In the genomic region with DNA sequence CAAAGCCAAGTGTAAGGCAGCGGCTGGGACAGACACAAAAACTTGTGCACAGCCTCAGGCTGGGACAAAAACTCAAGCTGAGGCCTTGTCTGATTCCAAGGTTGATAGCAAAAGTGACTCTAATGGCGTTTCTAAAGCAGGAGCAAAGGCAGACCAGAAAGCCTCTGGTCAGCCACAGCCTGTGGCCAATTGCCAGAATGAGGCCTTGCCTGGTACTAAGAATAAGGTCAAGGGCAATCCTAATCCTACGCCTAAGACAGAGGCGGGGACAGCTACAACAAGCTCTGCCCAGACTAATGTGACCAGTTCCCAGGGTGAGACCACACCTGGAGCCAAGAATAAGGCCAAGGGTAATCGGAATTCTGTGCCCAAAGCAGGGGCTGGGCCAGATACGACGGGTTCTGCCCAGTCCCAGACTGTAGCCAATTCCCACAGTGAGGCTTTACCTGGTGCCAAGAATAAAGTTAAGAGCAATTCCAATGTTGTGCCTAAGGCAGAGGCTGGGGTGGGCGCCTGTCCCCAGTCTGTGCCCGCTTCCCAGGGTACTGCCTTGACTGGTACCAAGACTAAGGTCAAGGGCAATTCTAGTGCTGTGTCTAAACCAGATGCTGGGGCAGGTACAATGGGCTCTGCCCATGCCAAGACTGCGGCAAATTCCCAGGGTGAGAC, we compare ENCODE assay signal across 17 mouse cellular contexts. TPM values are rescaled to one million over a fixed set of nuclear protein-coding genes. Genes with fewer than 3 reads are reported as not detected.
A peak's percentile ranks its signal among the peaks of the same experiment; 100 is the strongest.
DNase-seq lines count a peak whose midpoint lies in the region; ATAC-seq and TF ChIP-seq lines count a peak whose summit lies in the region.
"Had no signal": no experiment of that assay in that cellular context is flagged by ENCODE, and none has a peak within 500 bp of the region (broad histone marks: within the 10 kb centered on the region; RNA-seq: fewer than 3 reads in every experiment).

No protein-coding gene starts in this region.

- peak; percentile 45 for DNase-seq in kidney, adult 2 months
- no peak for DNase-seq in kidney, postnatal 4 days
- peak; percentile 66 for DNase-seq in adrenal gland, adult 2 months
- peak; percentile 59 for DNase-seq in adrenal gland, postnatal 14 days
- peak; percentile 24 for DNase-seq in kidney, postnatal 14 days
- no peak for DNase-seq in gastrocnemius, postnatal 4 days (ENCODE audit: low spot score in 2 of 2)
- no peak for DNase-seq in midbrain, postnatal 0 days (ENCODE audit: low spot score)
- DNase-seq: forebrain, postnatal 0 days; gastrocnemius, postnatal 10 days; liver, embryonic 13.5 days; thymus, adult 18-20 months had no signal

- 75% methylated on average over 10 of the region's 10 CpGs for WGBS in kidney, adult 2 months
- 85% methylated on average over 10 of the region's 10 CpGs for WGBS in midbrain, postnatal 0 days

- no peak for ATAC-seq in midbrain, postnatal 0 days (ENCODE audit: low FRiP score)
- ATAC-seq: CD4-positive, CD25-positive, alpha-beta regulatory T cell, adult 4 months; forebrain, postnatal 0 days; inflammation-experienced regulatory T-cells, adult 6 months; midbrain, embryonic 13.5 days had no signal

- no peaks in the 10 kb centered on the region for H3K36me3 ChIP-seq in kidney, adult 2 months (ENCODE audit: control insufficient read depth, insufficient read depth, low read length)
- peaks cover 14% of the 10 kb centered on the region; the same call in 1 of the 2 replicates for H3K36me3 ChIP-seq in midbrain, postnatal 0 days (ENCODE audit: insufficient read depth, low read length)
- H3K36me3 ChIP-seq: G1E; liver, embryonic 13.5 days had no signal

- H3K4me2 ChIP-seq in midbrain, postnatal 0 days (ENCODE audit: low read depth, low read length, poor library complexity, severe bottlenecking): no peak overlapping the region
- H3K4me2 ChIP-seq: embryonic facial prominence, embryonic 13.5 days; hindbrain, embryonic 12.5 days; liver, embryonic 13.5 days; midbrain, embryonic 13.5 days had no signal

- no peak for TF ChIP-seq POLR2A in kidney, adult 2 months (IDR thresholded peaks at IDR 0.05; ENCODE audit: low read depth, low read length)

- H3K27ac ChIP-seq in kidney, adult 2 months (ENCODE audit: insufficient read depth, low read depth, low read length): no peak overlapping the region
- no peak overlapping the region for H3K27ac ChIP-seq in midbrain, postnatal 0 days (ENCODE audit: low read depth, low read length)
- H3K27ac ChIP-seq: embryonic facial prominence, embryonic 13.5 days; hindbrain, embryonic 12.5 days; liver, embryonic 13.5 days; midbrain, embryonic 13.5 days had no signal

- no peaks in the 10 kb centered on the region for H3K9me3 ChIP-seq in midbrain, postnatal 0 days (ENCODE audit: low read length)
- H3K9me3 ChIP-seq: embryonic facial prominence, embryonic 13.5 days; G1E; hindbrain, embryonic 12.5 days; liver, embryonic 13.5 days; midbrain, embryonic 13.5 days had no signal

- H3K27me3 ChIP-seq in kidney, adult 2 months (replicated peaks; ENCODE audit: control insufficient read depth, insufficient read depth, low read length): no peaks in the 10 kb centered on the region
- H3K27me3 ChIP-seq in midbrain, postnatal 0 days (ENCODE audit: insufficient read depth, low read length): no peaks in the 10 kb centered on the region; the same call in 1 of the 2 replicates
- H3K27me3 ChIP-seq: midbrain, embryonic 13.5 days had no signal

- no peak overlapping the region for H3K4me3 ChIP-seq in kidney, adult 2 months (ENCODE audit: insufficient read depth, low read depth, low read length)
- no peak overlapping the region for H3K4me3 ChIP-seq in midbrain, postnatal 0 days (ENCODE audit: low read depth, low read length)
- H3K4me3 ChIP-seq: embryonic facial prominence, embryonic 13.5 days; hindbrain, embryonic 12.5 days; liver, embryonic 13.5 days; midbrain, embryonic 13.5 days had no signal

- no peak for TF ChIP-seq CTCF in kidney, adult 2 months (conservative IDR thresholded peaks at IDR 0.05; ENCODE audit: insufficient read depth, insufficient read length, low read depth, low read length)
- TF ChIP-seq CTCF in midbrain, postnatal 0 days (IDR thresholded peaks at IDR 0.05): no peak

- H3K4me1 ChIP-seq in kidney, adult 2 months (ENCODE audit: control insufficient read depth, insufficient read depth, low read length): no peaks in the 10 kb centered on the region
- no peaks in the 10 kb centered on the region for H3K4me1 ChIP-seq in midbrain, postnatal 0 days (ENCODE audit: insufficient read depth, low read length)
- H3K4me1 ChIP-seq: liver, embryonic 13.5 days had no signal

- H3K9ac ChIP-seq in midbrain, postnatal 0 days (replicated peaks; ENCODE audit: low read length, poor library complexity, severe bottlenecking): no peak overlapping the region
- H3K9ac ChIP-seq: embryonic facial prominence, embryonic 13.5 days; forebrain, postnatal 0 days; hindbrain, embryonic 12.5 days; liver, embryonic 13.5 days; midbrain, embryonic 13.5 days had no signal

RNA-seq across cellular contexts. Expression of a gene that starts 4.7 kb away (rescaled TPM):
- 0.71 and 1.1 TPM in 2 replicates for polyA plus RNA-seq in kidney, adult 2 months (2012; rRNA removed)
- total RNA-seq in adrenal gland, adult 2 months (2021): 10 to 100 TPM in 1 of 2 experiments, 1 to 10 TPM in 1; 9.1 to 14.9 TPM
- 0.51 and 0.56 TPM in 2 replicates for polyA plus RNA-seq in adrenal gland, adult 2 months (2012; rRNA removed)
- 13.9 and 15.5 TPM in 2 replicates for total RNA-seq in adrenal gland, postnatal 14 days (2021)
- 10 to 100 TPM; 61.9 to 63.9 TPM for total RNA-seq in gastrocnemius, postnatal 4 days (2021)
- total RNA-seq in midbrain, postnatal 0 days (2014; rRNA removed): 15.0 and 21.4 TPM in 2 replicates
- 4.5 and 6.0 TPM in 2 replicates for polyA plus RNA-seq in midbrain, postnatal 0 days (2015; fragmentation: Nextera tagmentation; extraction: Ambion mirVana)

RNA-seq across cellular contexts. Expression of a gene that starts 26.8 kb away (rescaled TPM):
- polyA plus RNA-seq in kidney, adult 2 months (2012; rRNA removed): 2.5 and 3.8 TPM in 2 replicates
- 10 to 100 TPM; 18.5 to 21.7 TPM for total RNA-seq in adrenal gland, adult 2 months (2021)
- polyA plus RNA-seq in adrenal gland, adult 2 months (2012; rRNA removed): 0.94 and 1.9 TPM in 2 replicates
- 18.6 and 19.3 TPM in 2 replicates for total RNA-seq in adrenal gland, postnatal 14 days (2021)
- 10 to 100 TPM; 22.0 to 25.5 TPM for total RNA-seq in gastrocnemius, postnatal 4 days (2021)
- 41.0 and 70.2 TPM in 2 replicates for total RNA-seq in midbrain, postnatal 0 days (2014; rRNA removed)
- polyA plus RNA-seq in midbrain, postnatal 0 days (2015; fragmentation: Nextera tagmentation; extraction: Ambion mirVana): 58.9 and 62.5 TPM in 2 replicates

Comparison
In these comparisons a context has a peak if more than half of its experiments do, and no peak if none do; other contexts are left out.
1. DNase-seq: peak in kidney, adult 2 months (single experiment), adrenal gland, adult 2 months (single experiment), adrenal gland, postnatal 14 days (single experiment) and kidney, postnatal 14 days (single experiment); none in kidney, postnatal 4 days (0 of 2), gastrocnemius, postnatal 4 days (0 of 2) and midbrain, postnatal 0 days (single experiment).